Mouse (Mus musculus) stomach, embryonic 15.5 days (tissue): Measurements from ENCODE around the gene Plcxd1. TPM values are rescaled to one million over a fixed set of nuclear protein-coding genes. Genes with fewer than 3 reads are reported as not detected.
A peak's percentile ranks its signal among the peaks of the same experiment; 100 is the strongest.
"Not testable (repeated sequence)": the region's sequence is repeated elsewhere in the genome, so short reads cannot be mapped to it uniquely, and the experiment has no call there.

Source experiments
- ATAC-seq: fragments of 200-750 bp; cut with Nextera tagmentation; 2 replicates; pipeline ENCODE4 v1.8.0; 2017; ENCODE audit warnings: low read depth, moderate number of reproducible peaks, moderate TSS enrichment; ENCODE audit not compliant: insufficient read depth, low FRiP score
- H3K27ac ChIP-seq: fragments of 300-500 bp; sonication (generic); 2 replicates; pipeline ENCODE4 v1.5.1; 2015; ENCODE audit warnings: mild to moderate bottlenecking, inconsistent platforms
- H3K27me3 ChIP-seq: fragments of 300-500 bp; sonication (generic); replicated peaks from 2 replicates; pipeline ENCODE4 v1.6.1; 2015; ENCODE audit warnings: inconsistent platforms
- H3K36me3 ChIP-seq: fragments of 300-500 bp; sonication (generic); 2 replicates; pipeline ENCODE4 v1.6.1; 2015; ENCODE audit warnings: inconsistent platforms
- H3K4me1 ChIP-seq: fragments of 300-500 bp; sonication (generic); 2 replicates; pipeline ENCODE4 v1.6.1; 2015; ENCODE audit warnings: inconsistent platforms
- H3K4me2 ChIP-seq: fragments of 300-500 bp; sonication (generic); 2 replicates; pipeline ENCODE4 v1.6.1; 2015; ENCODE audit warnings: mild to moderate bottlenecking, inconsistent platforms
- H3K4me3 ChIP-seq: fragments of 300-500 bp; sonication (generic); replicated peaks from 2 replicates; pipeline ENCODE4 v1.5.1; 2015; ENCODE audit warnings: inconsistent platforms
- H3K9ac ChIP-seq: fragments of 300-500 bp; sonication (generic); 2 replicates; pipeline ENCODE4 v1.6.1; 2015; ENCODE audit warnings: inconsistent platforms
- H3K9me3 ChIP-seq: fragments of 300-500 bp; sonication (generic); 2 replicates; pipeline ENCODE4 v1.6.1; 2016; ENCODE audit warnings: inconsistent platforms
- WGBS: fragments of 180-500 bp; shearing (Covaris S2); methylation state at CpG from one replicate; pipeline ENCODE4 v1.1.7; 2015; 5-methylcytosine and 5-hydroxymethylcytosine counted together
- polyA plus RNA-seq: library from polyadenylated mRNA; unstranded; fragments of >200 nt; fragmentation: Nextera tagmentation; extraction: Ambion mirVana; gene quantifications from 2 replicates; pipeline ENCODE4 v1.2.1, GENCODE M21; 2015

The Plcxd1 gene
- polyA plus RNA-seq = 1.1 TPM in 2 replicates

DNA sequence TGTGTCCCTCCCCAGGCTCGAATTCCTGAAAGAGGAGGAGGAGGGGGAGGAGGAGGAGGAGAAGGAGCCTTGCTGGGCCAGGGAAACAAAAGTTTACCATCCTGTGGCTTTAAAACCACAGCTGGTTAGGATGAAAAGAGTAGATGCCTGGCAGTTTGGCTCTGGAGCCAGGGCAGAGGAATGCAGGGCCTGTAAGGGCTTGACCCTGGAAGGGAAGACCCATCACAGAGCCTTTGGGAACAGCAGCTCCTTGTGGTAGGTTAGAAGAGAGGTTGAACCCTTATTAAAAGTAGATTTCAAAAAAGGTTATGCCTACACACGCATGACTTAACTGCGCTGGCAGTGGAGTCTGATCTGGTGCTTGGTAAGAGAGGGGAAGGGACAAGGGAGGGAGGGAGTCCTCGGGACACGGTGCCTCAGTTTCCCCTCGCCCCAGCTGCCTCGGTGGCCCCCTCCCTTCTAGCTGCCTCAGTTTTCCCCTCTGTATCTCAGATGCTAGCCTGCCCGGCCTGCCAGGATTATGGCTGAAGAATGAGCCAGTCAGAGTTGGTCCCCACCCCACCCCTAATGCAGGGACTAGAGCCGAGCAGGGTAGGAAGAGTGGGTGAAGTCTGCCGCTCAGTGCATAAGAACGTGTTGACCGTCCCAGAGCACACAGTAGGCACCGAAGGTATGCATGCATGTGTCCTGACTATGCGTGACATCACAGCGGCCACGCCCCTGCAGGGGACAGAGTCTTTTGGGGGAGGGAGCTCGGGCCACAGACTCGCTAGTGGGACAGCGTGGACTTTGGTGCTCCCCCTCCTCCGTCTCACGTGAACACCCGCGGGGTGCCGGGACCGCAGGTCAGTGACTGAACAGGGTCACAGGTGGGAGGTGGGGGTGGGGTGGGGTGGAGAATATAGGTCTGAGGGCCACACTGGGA lies at the start of gene Plcxd1:
TSS of gene Plcxd1 (plus strand) at position 314 of the 925 bp plus-strand sequence.
- H3K27me3 ChIP-seq = no peaks in the 10 kb centered on the region
- 11% methylated on average over 25 of the region's 25 CpGs for WGBS
- H3K4me3 ChIP-seq = peak within 1 kb of the TSS; percentile 37; the same call in 1 of the 2 replicates
- peak within 1 kb of the TSS; percentile 83 for H3K4me2 ChIP-seq
- no peak within 1 kb of the TSS for H3K9ac ChIP-seq
- peaks cover 19% of the 10 kb centered on the region for H3K36me3 ChIP-seq
- H3K27ac ChIP-seq = no peak within 1 kb of the TSS; the same call in 1 of the 2 replicates
- H3K9me3 ChIP-seq = no peaks in the 10 kb centered on the region
- peak; percentile 9; the same call in 1 of the 2 replicates for ATAC-seq
- H3K4me1 ChIP-seq = peaks cover 17% of the 10 kb centered on the region

DNA sequence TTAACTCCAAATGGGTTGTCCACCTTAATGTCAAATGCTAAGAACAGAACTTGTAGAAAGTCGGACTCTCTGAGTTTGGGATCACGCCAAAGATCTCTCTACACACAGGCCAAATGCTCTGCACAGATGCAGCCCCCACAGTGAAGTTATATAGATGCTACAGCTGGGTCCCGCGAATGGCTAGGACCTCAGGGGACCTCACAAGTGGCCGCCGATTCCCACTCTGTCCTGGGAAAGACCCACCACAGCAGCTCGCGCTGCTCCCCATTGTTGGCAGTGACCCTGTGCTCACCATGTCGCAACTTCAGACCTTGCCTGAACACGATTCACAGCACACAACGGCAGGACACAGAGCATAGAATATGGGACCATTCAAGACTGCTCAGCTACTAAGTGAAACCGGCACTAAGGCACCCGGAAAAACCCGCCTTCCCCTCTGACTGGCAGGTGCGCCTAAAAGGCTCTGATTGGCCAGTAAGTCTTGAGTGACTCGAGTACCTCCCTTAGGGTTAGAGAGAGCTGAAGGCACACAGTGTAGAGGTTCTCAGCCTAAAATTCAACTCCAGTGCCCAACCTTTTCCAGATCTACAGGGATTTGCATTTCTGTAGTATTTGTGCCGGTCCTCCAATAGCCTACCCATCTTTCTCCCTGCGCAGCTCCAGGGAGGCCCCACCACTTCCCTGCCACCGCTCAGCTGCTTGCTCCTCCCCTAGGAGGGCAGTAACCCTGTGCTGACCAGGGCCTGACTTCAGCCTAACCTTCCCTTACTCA lies 41.9 kb upstream of the Plcxd1 start:
- H3K27me3 ChIP-seq = no peaks in the 10 kb centered on the region
- peak overlapping the region; percentile 41; the same call in 1 of the 2 replicates for H3K9ac ChIP-seq
- H3K27ac ChIP-seq = peak overlapping the region; percentile 77
- H3K36me3 ChIP-seq = no peaks in the 10 kb centered on the region
- peak; percentile 99 for ATAC-seq
- H3K4me2 ChIP-seq = peak overlapping the region; percentile 54
- H3K4me1 ChIP-seq = no peaks in the 10 kb centered on the region
- under 1% methylated on average over 19 of the region's 19 CpGs for WGBS
- no peaks in the 10 kb centered on the region for H3K9me3 ChIP-seq
- H3K4me3 ChIP-seq = peak overlapping the region; percentile 63

DNA sequence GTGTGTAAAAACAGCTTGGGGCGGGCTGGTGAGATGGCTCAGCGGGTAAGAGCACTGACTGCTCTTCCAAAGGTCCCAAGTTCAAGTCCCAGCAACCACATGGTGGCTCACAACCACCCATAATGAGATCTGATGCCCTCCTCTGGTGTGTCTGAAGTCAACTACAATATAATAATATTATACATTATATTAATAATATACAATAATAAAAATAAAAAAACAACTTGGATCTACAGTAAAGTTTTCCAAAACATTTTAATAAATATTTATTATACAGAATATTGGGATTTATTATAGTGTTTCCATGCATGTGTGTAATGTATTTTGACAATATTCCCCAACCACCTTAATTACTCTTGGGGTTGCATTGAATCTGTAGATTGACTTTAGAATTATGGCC lies 27.4 kb upstream of the Plcxd1 start, which contains the start of gene Gm17655:
TSS of gene Gm17655 (minus strand) at position 101 of the 400 bp plus-strand sequence.
- not testable (repeated sequence) for H3K9ac ChIP-seq, H3K36me3 ChIP-seq, H3K27ac ChIP-seq, ATAC-seq, H3K9me3 ChIP-seq, H3K4me2 ChIP-seq, H3K4me1 ChIP-seq, H3K4me3 ChIP-seq, H3K27me3 ChIP-seq
- 91% methylated on average over 2 of the region's 2 CpGs for WGBS

DNA sequence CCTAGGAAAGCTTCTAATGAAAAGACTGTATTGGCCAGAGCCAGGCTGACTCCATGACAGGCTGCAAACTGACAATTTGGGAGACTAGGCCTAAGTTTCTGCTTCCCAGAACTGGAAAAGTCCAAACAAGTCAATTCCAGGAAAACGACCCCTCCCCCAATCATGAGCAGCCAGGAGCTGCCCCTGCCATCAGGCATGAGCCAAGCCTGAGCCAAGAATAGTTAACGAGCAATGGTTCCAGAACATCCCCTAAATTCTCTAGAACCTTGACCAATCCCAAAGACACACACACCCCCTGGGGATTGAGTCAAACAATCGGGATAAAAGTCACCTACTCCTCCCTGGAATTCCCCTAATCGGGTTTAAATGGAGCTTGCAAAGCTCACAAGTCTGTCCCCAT lies 16.8 kb upstream of the Plcxd1 start:
- 79% methylated on average over 4 of the region's 4 CpGs for WGBS
- H3K27ac ChIP-seq = no peak overlapping the region
- 0 out of 2 replicates have a peak, but pooled peaks cover 8% of the 10 kb centered on the region for H3K9me3 ChIP-seq
- no peak for ATAC-seq
- H3K27me3 ChIP-seq = no peaks in the 10 kb centered on the region
- H3K4me3 ChIP-seq = no peak overlapping the region
- H3K4me1 ChIP-seq = no peaks in the 10 kb centered on the region
- no peaks in the 10 kb centered on the region for H3K36me3 ChIP-seq
- H3K4me2 ChIP-seq = no peak overlapping the region
- no peak overlapping the region for H3K9ac ChIP-seq

DNA sequence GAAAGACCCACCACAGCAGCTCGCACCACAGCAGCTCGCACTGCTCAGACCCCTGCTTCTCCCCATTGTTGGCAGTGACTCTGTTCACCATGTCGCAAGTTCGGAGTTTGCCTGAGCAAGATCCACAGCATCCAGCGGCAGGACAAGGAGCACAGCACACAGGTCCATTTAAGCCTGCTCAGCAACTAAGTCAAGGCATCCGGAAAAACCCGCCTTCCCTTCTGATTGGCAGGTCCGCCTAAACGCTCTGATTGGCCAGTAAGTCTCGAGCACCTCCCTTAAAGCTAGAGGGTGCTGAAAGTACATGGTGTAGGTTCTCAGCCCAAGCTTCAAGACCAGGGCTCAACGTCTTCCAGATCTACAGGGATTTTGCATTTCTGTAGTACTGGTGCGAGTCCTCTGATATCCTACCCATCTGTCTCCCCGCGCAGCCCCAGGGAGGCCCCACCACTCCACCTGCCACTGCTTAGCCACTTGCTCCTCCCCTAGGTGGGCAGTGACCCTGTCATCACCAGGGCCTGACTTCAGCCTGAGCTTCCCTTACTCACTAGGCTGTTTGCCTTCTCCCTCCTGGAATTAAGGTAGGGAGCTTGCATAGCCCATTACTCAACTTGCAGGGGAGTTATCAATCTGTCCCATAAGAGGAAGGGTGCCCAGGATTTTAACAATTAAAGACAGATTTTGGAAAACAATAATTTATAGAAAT lies 13.5 kb upstream of the Plcxd1 start:
- H3K9me3 ChIP-seq = no peaks in the 10 kb centered on the region
- no peaks in the 10 kb centered on the region for H3K36me3 ChIP-seq
- no peak overlapping the region for H3K27ac ChIP-seq
- no peak overlapping the region for H3K4me3 ChIP-seq
- no peak for ATAC-seq
- no peaks in the 10 kb centered on the region for H3K4me1 ChIP-seq
- WGBS = 29% methylated on average over 14 of the region's 14 CpGs
- no peak overlapping the region for H3K4me2 ChIP-seq
- no peak overlapping the region for H3K9ac ChIP-seq
- no peaks in the 10 kb centered on the region for H3K27me3 ChIP-seq

DNA sequence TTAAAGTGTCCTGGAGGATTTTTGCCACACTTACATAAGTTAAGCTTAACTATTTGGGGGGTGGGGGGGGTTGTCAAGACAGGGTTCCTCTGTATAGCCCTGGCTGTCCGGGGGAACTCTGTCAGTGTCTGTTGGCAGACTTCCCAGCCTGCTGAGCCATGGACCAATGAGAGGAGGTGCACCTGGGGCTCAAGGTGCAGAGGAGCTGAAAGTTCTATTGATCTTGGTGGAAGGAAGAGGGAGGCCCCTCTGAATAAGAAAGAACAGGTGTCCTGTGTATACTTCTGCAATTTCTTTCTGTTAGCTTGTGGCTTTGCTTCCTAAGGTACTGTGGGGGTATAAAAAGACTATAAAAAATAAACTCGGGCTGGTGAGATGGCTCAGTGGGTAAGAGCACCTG lies 8.2 kb upstream of the Plcxd1 start:
- Histone ChIP-seq H3K4me3 (no peak overlapping the region), H3K27ac (no peak overlapping the region), H3K27me3 (no peaks in the 10 kb centered on the region), H3K9ac (no peak overlapping the region), H3K4me2 (no peak overlapping the region), H3K9me3 (no peaks in the 10 kb centered on the region), H3K36me3 (no peaks in the 10 kb centered on the region), H3K4me1 (no peaks in the 10 kb centered on the region)
- ATAC-seq = no peak
- 57% methylated on average over 2 of the region's 2 CpGs for WGBS

DNA sequence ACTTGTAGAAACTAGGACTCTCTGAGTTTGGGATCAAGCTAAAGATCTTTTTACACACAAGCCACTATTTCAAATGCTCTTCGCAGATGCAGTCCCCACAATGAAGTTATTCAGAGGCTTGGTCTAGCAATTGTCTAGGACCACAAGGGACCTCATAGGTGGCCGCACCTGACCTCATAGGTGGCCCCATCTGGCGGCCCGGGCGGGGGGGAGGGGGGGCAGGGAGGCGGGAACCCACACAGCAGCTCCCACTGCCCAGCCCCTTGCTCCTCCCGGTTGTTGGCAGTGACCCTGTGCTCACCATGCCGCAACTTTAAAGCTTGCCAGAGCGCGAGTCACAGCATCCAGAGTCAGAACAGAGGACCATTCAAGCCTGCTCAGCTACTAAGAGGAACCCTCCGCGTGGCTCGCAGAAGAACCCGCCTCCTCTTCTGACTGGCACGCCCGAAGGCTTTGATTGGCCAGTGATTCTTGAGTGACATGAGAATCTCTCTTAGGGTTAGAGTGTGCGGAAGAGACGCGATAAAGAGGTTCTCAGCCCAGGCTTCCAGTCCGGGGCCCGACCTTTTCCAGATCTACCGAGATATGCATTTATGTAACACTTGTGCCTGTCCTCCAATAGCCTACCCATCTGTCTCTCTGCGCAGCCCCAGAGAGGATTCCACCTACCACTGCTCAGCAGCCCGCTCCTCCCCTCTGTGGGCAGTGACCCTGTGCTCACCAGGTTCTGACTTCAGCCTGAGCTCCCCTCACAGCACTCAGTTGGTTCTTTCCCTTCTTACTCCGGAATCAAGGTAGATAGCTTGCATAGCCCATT lies 5.5 kb upstream of the Plcxd1 start, which contains the start of gene Gm35315:
TSS of gene Gm35315 (minus strand) at position 391 of the 817 bp plus-strand sequence.
- no peaks in the 10 kb centered on the region for H3K4me1 ChIP-seq
- H3K27me3 ChIP-seq = no peaks in the 10 kb centered on the region
- H3K27ac ChIP-seq = peak within 1 kb of the TSS; percentile 52
- peak within 1 kb of the TSS; percentile 54 for H3K4me3 ChIP-seq
- H3K36me3 ChIP-seq = no peaks in the 10 kb centered on the region
- H3K4me2 ChIP-seq = peak within 1 kb of the TSS; percentile 80
- no peaks in the 10 kb centered on the region for H3K9me3 ChIP-seq
- under 1% methylated on average over 24 of the region's 25 CpGs for WGBS
- peak; percentile 97 for ATAC-seq
- peak within 1 kb of the TSS; percentile 17; the same call in 1 of the 2 replicates for H3K9ac ChIP-seq

DNA sequence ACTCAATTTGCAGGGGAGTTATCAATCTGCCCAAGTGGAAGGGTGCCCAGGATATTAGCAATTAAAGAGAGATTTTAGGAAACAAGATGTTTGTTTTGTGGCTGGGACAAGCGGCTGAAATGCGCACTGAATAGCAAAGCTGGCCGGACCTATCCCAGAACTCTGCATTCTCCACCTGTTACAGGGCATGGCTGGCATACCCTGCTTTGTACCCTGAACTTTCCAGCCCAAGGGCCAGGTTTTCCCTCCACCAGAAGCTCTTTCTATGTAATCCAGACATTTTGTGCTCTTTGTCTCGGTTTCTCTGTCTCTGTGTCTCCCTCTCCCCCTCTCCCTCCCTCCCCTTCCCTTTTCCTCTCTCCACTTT lies 4.9 kb upstream of the Plcxd1 start:
- peak overlapping the region; percentile 80 for H3K4me2 ChIP-seq
- peak overlapping the region; percentile 54 for H3K4me3 ChIP-seq
- peak overlapping the region; percentile 17; the same call in 1 of the 2 replicates for H3K9ac ChIP-seq
- 0 out of 2 replicates have a peak, but pooled peaks have one; percentile 8 for ATAC-seq
- no peaks in the 10 kb centered on the region for H3K27me3 ChIP-seq
- peak overlapping the region; percentile 52 for H3K27ac ChIP-seq
- H3K36me3 ChIP-seq = no peaks in the 10 kb centered on the region
- WGBS = 1% methylated on average over 4 of the region's 4 CpGs
- H3K9me3 ChIP-seq = no peaks in the 10 kb centered on the region
- no peaks in the 10 kb centered on the region for H3K4me1 ChIP-seq

DNA sequence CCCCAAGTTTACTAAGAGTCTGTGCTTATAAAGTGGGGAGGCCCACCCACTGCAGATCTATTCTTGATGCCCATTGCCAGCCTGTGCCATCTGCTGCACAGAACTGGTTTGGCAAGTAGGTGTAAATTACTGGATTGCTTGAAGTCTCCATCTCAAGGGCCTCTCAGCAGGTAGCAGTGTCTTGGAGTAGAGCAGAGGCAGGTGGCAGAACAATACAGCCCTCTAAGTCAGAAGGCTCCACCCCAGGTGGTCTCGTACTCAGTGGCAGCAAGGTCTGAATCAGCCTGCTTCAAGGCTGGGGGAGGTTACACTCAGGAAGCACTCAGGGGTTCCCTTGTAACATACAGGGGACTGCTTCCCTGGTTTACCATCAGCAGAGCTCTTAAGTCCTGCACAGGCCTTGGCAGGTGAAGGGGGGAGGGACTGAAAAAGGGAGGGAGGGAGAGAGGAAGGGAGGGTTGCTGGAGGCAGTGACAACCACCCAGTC lies 735 bp upstream of the Plcxd1 start:
- Histone ChIP-seq H3K9me3 (no peaks in the 10 kb centered on the region), H3K4me2 (no peak overlapping the region), H3K4me3 (no peak overlapping the region), H3K27me3 (no peaks in the 10 kb centered on the region), H3K36me3 (peaks cover 10% of the 10 kb centered on the region), H3K4me1 (peaks cover 17% of the 10 kb centered on the region), H3K27ac (no peak overlapping the region), H3K9ac (no peak overlapping the region)
- 41% methylated on average over 1 of the region's 1 CpGs for WGBS
- no peak for ATAC-seq

DNA sequence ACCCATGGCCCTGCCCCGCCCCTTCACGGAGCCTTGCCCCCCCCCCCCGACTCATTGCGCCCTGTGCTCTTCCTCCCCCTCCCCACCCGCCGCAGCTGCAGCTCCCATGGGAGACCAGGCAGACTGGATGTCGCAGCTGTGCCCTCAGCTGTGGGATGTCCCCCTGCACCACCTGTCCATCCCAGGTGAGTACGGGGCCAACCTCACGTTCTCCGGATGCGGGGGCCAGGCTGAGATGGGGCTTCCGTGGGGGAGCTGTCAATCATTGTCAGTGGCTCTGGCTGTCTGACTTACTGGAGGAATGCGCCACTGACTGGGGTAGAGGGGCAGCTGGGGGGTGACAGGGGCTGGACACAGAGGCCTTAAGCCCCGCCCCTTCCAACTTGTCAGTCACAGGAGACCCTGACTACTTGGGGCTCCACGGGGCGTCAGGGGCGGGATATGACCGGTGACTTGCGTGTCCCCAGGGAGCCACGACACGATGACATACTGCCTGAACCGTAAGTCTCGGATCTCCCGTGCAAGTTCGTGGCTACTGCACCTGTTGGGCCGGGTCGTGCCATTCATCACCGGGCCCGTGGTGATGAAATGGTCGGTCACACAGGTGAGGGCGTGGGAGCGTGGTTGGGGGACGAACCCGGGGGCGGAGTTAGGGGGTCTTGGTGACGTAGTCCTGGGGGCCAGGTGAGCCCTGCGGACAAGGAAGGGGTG lies 1.3 kb downstream of the Plcxd1 start:
- Histone ChIP-seq H3K36me3 (peaks cover 31% of the 10 kb centered on the region), H3K4me1 (peaks cover 17% of the 10 kb centered on the region), H3K27me3 (no peaks in the 10 kb centered on the region), H3K4me2 (peak overlapping the region; percentile 83), H3K9ac (0 out of 2 replicates have a peak overlapping the region, but pooled peaks have one; percentile 12), H3K9me3 (no peaks in the 10 kb centered on the region), H3K4me3 (peak overlapping the region; percentile 37), H3K27ac (no peak overlapping the region)
- peak; percentile 9; the same call in 1 of the 2 replicates for ATAC-seq
- 1% methylated on average over 33 of the region's 37 CpGs for WGBS
